Mouse (Mus musculus) hindbrain, embryonic 10.5 days (tissue): ENCODE results near the gene Bcl2l13. TPM values are rescaled to one million over a fixed set of nuclear protein-coding genes. Genes with fewer than 3 reads are reported as not detected.

ENCODE experiments used
- DNase-seq: peaks from one replicate; pipeline ENCODE4 v3.0.0-alpha.2; 2017; ENCODE audit warnings: low spot score
- H3K27ac ChIP-seq: fragments of 300-500 bp; sonication (generic); 2 replicates; pipeline ENCODE4 v1.5.1; 2016; ENCODE audit warnings: mild to moderate bottlenecking, moderate library complexity
- H3K27me3 ChIP-seq: fragments of 300-500 bp; sonication (generic); 2 replicates; pipeline ENCODE4 v1.6.1; 2016; ENCODE audit warnings: mild to moderate bottlenecking; ENCODE audit not compliant: poor library complexity, insufficient read depth, severe bottlenecking
- H3K36me3 ChIP-seq: fragments of 300-500 bp; sonication (generic); 2 replicates; pipeline ENCODE4 v1.6.1; 2016; ENCODE audit warnings: mild to moderate bottlenecking, moderate library complexity
- H3K4me1 ChIP-seq: fragments of 300-500 bp; sonication (generic); replicated peaks from 2 replicates; pipeline ENCODE4 v1.6.1; 2016; ENCODE audit warnings: mild to moderate bottlenecking
- H3K4me3 ChIP-seq: fragments of 300-500 bp; sonication (generic); 2 replicates; pipeline ENCODE4 v1.5.1; 2016; ENCODE audit warnings: mild to moderate bottlenecking, moderate library complexity
- H3K9me3 ChIP-seq: fragments of 300-500 bp; sonication (generic); 2 replicates; pipeline ENCODE4 v1.6.1; 2016; ENCODE audit warnings: mild to moderate bottlenecking, moderate library complexity
- WGBS: fragments of 180-500 bp; shearing (Covaris S2); methylation state at CpG from one replicate; pipeline ENCODE4 v1.1.7; 2016; 5-methylcytosine and 5-hydroxymethylcytosine counted together
- polyA plus RNA-seq: library from polyadenylated mRNA; unstranded; fragments of >200 nt; fragmentation: Nextera tagmentation; extraction: Ambion mirVana; gene quantifications from 2 replicates; pipeline ENCODE4 v1.2.1, GENCODE M21; 2016

The Bcl2l13 gene
- polyA plus RNA-seq, 1 experiment from 2014 or later: 41.3 TPM

- Histone ChIP-seq H3K4me1 (no peaks in the 10 kb centered on the region), H3K4me3 (no peak overlapping the region), H3K36me3 (peaks cover 15% of the 10 kb centered on the region), H3K27ac (no peak overlapping the region), H3K27me3 (no peaks in the 10 kb centered on the region), H3K9me3 (no peaks in the 10 kb centered on the region)
- 84% methylated on average over 3 of the region's 3 CpGs for WGBS
- no peak for DNase-seq
These were observed 91.8 kb downstream of the Bcl2l13 start for GRCm38 (mm10) chr6:120927765-120928164.

GRCm38 (mm10) chr6:120929421-120929820 is 93.4 kb downstream of the Bcl2l13 start:
- Histone ChIP-seq H3K27ac (no peak overlapping the region), H3K27me3 (no peaks in the 10 kb centered on the region), H3K9me3 (no peaks in the 10 kb centered on the region), H3K36me3 (peaks cover 30% of the 10 kb centered on the region), H3K4me3 (no peak overlapping the region), H3K4me1 (no peaks in the 10 kb centered on the region)
- no peak for DNase-seq
- 60% methylated on average over 1 of the region's 1 CpGs for WGBS

- no peak overlapping the region for H3K4me3 ChIP-seq
- H3K27ac ChIP-seq: no peak overlapping the region
- H3K4me1 ChIP-seq: no peaks in the 10 kb centered on the region
- peaks cover 37% of the 10 kb centered on the region for H3K36me3 ChIP-seq
- WGBS: 94% methylated on average over 6 of the region's 6 CpGs
- H3K9me3 ChIP-seq: no peaks in the 10 kb centered on the region
- DNase-seq: no peak
- H3K27me3 ChIP-seq: no peaks in the 10 kb centered on the region
These were observed 94.7 kb downstream of the Bcl2l13 start for GRCm38 (mm10) chr6:120930450-120931306.

GRCm38 (mm10) chr6:120932597-120932996 is 96.6 kb downstream of the Bcl2l13 start:
- Histone ChIP-seq H3K36me3 (peaks cover 37% of the 10 kb centered on the region), H3K4me3 (no peak overlapping the region), H3K27me3 (no peaks in the 10 kb centered on the region), H3K27ac (no peak overlapping the region), H3K9me3 (no peaks in the 10 kb centered on the region), H3K4me1 (0 out of 2 replicates have a peak, but pooled peaks cover 4% of the 10 kb centered on the region)
- 94% methylated on average over 12 of the region's 12 CpGs for WGBS
- DNase-seq: no peak

- Histone ChIP-seq H3K4me1 (peaks cover 11% of the 10 kb centered on the region), H3K4me3 (no peak overlapping the region), H3K9me3 (no peaks in the 10 kb centered on the region), H3K27ac (no peak overlapping the region), H3K36me3 (peaks cover 37% of the 10 kb centered on the region), H3K27me3 (no peaks in the 10 kb centered on the region)
- DNase-seq: no peak
- WGBS: 91% methylated on average over 7 of the region's 7 CpGs
These were observed 97.7 kb downstream of the Bcl2l13 start for GRCm38 (mm10) chr6:120933670-120934069.

- H3K27ac ChIP-seq: no peak overlapping the region
- H3K4me3 ChIP-seq: no peak overlapping the region
- peaks cover 11% of the 10 kb centered on the region for H3K4me1 ChIP-seq
- DNase-seq: no peak
- H3K27me3 ChIP-seq: no peaks in the 10 kb centered on the region
- H3K9me3 ChIP-seq: no peaks in the 10 kb centered on the region
- peaks cover 37% of the 10 kb centered on the region for H3K36me3 ChIP-seq
- 82% methylated on average over 4 of the region's 4 CpGs for WGBS
These were observed 98.2 kb downstream of the Bcl2l13 start for GRCm38 (mm10) chr6:120934176-120934575.

- Histone ChIP-seq H3K27ac (no peak overlapping the region), H3K4me1 (peaks cover 11% of the 10 kb centered on the region), H3K9me3 (no peaks in the 10 kb centered on the region), H3K4me3 (no peak overlapping the region), H3K36me3 (peaks cover 28% of the 10 kb centered on the region), H3K27me3 (no peaks in the 10 kb centered on the region)
- WGBS: 82% methylated on average over 16 of the region's 16 CpGs
- no peak for DNase-seq
These were observed 101.1 kb downstream of the Bcl2l13 start for GRCm38 (mm10) chr6:120937104-120937617.

- no peaks in the 10 kb centered on the region for H3K27me3 ChIP-seq
- H3K27ac ChIP-seq: no peak overlapping the region; the same call in 1 of the 2 replicates
- DNase-seq: no peak
- no peaks in the 10 kb centered on the region for H3K9me3 ChIP-seq
- 82% methylated on average over 11 of the region's 11 CpGs for WGBS
- peaks cover 11% of the 10 kb centered on the region for H3K4me1 ChIP-seq
- H3K4me3 ChIP-seq: no peak overlapping the region
- peaks cover 18% of the 10 kb centered on the region for H3K36me3 ChIP-seq
These were observed 102.1 kb downstream of the Bcl2l13 start for GRCm38 (mm10) chr6:120937999-120938608.

GRCm38 (mm10) chr6:120938763-120939450 is 102.9 kb downstream of the Bcl2l13 start:
- Histone ChIP-seq H3K9me3 (no peaks in the 10 kb centered on the region), H3K27ac (no peak overlapping the region), H3K27me3 (no peaks in the 10 kb centered on the region), H3K36me3 (peaks cover 12% of the 10 kb centered on the region), H3K4me1 (peaks cover 11% of the 10 kb centered on the region), H3K4me3 (no peak overlapping the region)
- WGBS: 92% methylated on average over 12 of the region's 12 CpGs
- no peak for DNase-seq

- no peaks in the 10 kb centered on the region for H3K27me3 ChIP-seq
- no peak overlapping the region for H3K27ac ChIP-seq
- peaks cover 3% of the 10 kb centered on the region for H3K36me3 ChIP-seq
- H3K9me3 ChIP-seq: no peaks in the 10 kb centered on the region
- H3K4me3 ChIP-seq: no peak overlapping the region
- peaks cover 11% of the 10 kb centered on the region for H3K4me1 ChIP-seq
- DNase-seq: no peak
- WGBS: 81% methylated on average over 3 of the region's 3 CpGs
These were observed 103.8 kb downstream of the Bcl2l13 start for GRCm38 (mm10) chr6:120939783-120940182.

- Histone ChIP-seq H3K9me3 (no peaks in the 10 kb centered on the region), H3K27ac (no peak overlapping the region), H3K4me1 (peaks cover 11% of the 10 kb centered on the region), H3K36me3 (peaks cover 2% of the 10 kb centered on the region; the same call in 1 of the 2 replicates), H3K4me3 (no peak overlapping the region), H3K27me3 (no peaks in the 10 kb centered on the region)
- WGBS: 87% methylated on average over 7 of the region's 7 CpGs
- no peak for DNase-seq
These were observed 104.6 kb downstream of the Bcl2l13 start for GRCm38 (mm10) chr6:120940446-120941083.

GRCm38 (mm10) chr6:120941084-120941481 is 105.1 kb downstream of the Bcl2l13 start:
- Histone ChIP-seq H3K9me3 (no peaks in the 10 kb centered on the region), H3K4me3 (no peak overlapping the region), H3K36me3 (peaks cover 5% of the 10 kb centered on the region; the same call in 1 of the 2 replicates), H3K27me3 (no peaks in the 10 kb centered on the region), H3K4me1 (peaks cover 11% of the 10 kb centered on the region), H3K27ac (no peak overlapping the region)
- 89% methylated on average over 7 of the region's 7 CpGs for WGBS
- DNase-seq: no peak
